Mouse (Mus musculus): Measurements from ENCODE around the gene Tut4. TPM values are rescaled to one million over a fixed set of nuclear protein-coding genes. Genes with fewer than 3 reads are reported as not detected.

Gene Tut4
- polyA plus RNA-seq, 1 experiment from 2014 or later, result 110 TPM

Other genes starting within 250 kb of the Tut4 start
- 0.11 TPM in 1 of 2 replicates, not detected in the other for gene Zyg11a, start 241.4 kb upstream of the Tut4 start, polyA plus RNA-seq (2014; fragmentation: Nextera tagmentation; extraction: Ambion mirVana)
- 14.0 TPM in 2 replicates for gene Zyg11b, start 158.3 kb upstream of the Tut4 start, polyA plus RNA-seq (2014; fragmentation: Nextera tagmentation; extraction: Ambion mirVana)
- 53.7 and 57.0 TPM in 2 replicates for gene Coa7, start 131.3 kb upstream of the Tut4 start, polyA plus RNA-seq (2014; fragmentation: Nextera tagmentation; extraction: Ambion mirVana)
- gene Shisal2a, start 76.1 kb upstream of the Tut4 start, polyA plus RNA-seq (2014; fragmentation: Nextera tagmentation; extraction: Ambion mirVana), result 8.5 and 10.2 TPM in 2 replicates
- 44.9 and 46.4 TPM in 2 replicates for gene Gpx7, start 52.5 kb upstream of the Tut4 start, polyA plus RNA-seq (2014; fragmentation: Nextera tagmentation; extraction: Ambion mirVana)
- gene Prpf38a, start 119.9 kb downstream of the Tut4 start, polyA plus RNA-seq (2014; fragmentation: Nextera tagmentation; extraction: Ambion mirVana), result 126 and 138 TPM in 2 replicates
- gene Orc1, start 120.0 kb downstream of the Tut4 start, polyA plus RNA-seq (2014; fragmentation: Nextera tagmentation; extraction: Ambion mirVana), result 17.6 and 21.1 TPM in 2 replicates
- gene Cc2d1b, start 160.5 kb downstream of the Tut4 start, polyA plus RNA-seq (2014; fragmentation: Nextera tagmentation; extraction: Ambion mirVana), result 22.1 and 28.4 TPM in 2 replicates